Mouse (Mus musculus) layer of hippocampus, adult 11-12 months (tissue): ENCODE measurements around the gene Parp3.

Source experiments
- DNase-seq: peaks from one replicate; pipeline ENCODE4 v3.0.0; 2022; ENCODE audit warnings: low spot score

The Parp3 gene

GRCm38 (mm10) chr9:106476924-106477484 is at the start of gene Parp3:
Parp3 (minus strand) TSS chr9:106476949.
- peak; percentile 100 for DNase-seq

GRCm38 (mm10) chr9:106519909-106520308 is 43.2 kb upstream of the Parp3 start:
- DNase-seq, result no peak

GRCm38 (mm10) chr9:106519433-106519832 is 42.7 kb upstream of the Parp3 start:
- no peak for DNase-seq

- no peak for DNase-seq
Observed at GRCm38 (mm10) chr9:106514273-106514672, 37.5 kb upstream of the Parp3 start, which contains the start of gene Iqcf5. Iqcf5 (plus strand) TSS chr9:106514573.

GRCm38 (mm10) chr9:106513566-106513965 is 36.8 kb upstream of the Parp3 start:
- DNase-seq, result no peak

GRCm38 (mm10) chr9:106512729-106513450 is 36.1 kb upstream of the Parp3 start:
- DNase-seq, result no peak

- DNase-seq, result peak; percentile 28
Observed at GRCm38 (mm10) chr9:106509356-106509755, 32.6 kb upstream of the Parp3 start.

GRCm38 (mm10) chr9:106504246-106504645 is 27.5 kb upstream of the Parp3 start:
- no peak for DNase-seq

- DNase-seq, result no peak
Observed at GRCm38 (mm10) chr9:106501846-106502245, 25.1 kb upstream of the Parp3 start.

- DNase-seq, result no peak
Observed at GRCm38 (mm10) chr9:106499667-106500066, 22.9 kb upstream of the Parp3 start, which contains the start of gene Iqcf1. Iqcf1 (plus strand) TSS chr9:106499967.

GRCm38 (mm10) chr9:106487602-106488001 is 10.9 kb upstream of the Parp3 start:
- peak; percentile 0 for DNase-seq

- peak; percentile 2 for DNase-seq
Observed at GRCm38 (mm10) chr9:106485076-106485475, 8.3 kb upstream of the Parp3 start.

GRCm38 (mm10) chr9:106483606-106484005 is 6.9 kb upstream of the Parp3 start:
- DNase-seq, result peak; percentile 5

GRCm38 (mm10) chr9:106483136-106483535 is 6.4 kb upstream of the Parp3 start:
- DNase-seq, result peak; percentile 2

- peak; percentile 2 for DNase-seq
Observed at GRCm38 (mm10) chr9:106482578-106483115, 5.9 kb upstream of the Parp3 start.

- DNase-seq, result peak; percentile 5
Observed at GRCm38 (mm10) chr9:106481676-106482075, 4.9 kb upstream of the Parp3 start.

GRCm38 (mm10) chr9:106481075-106481474 is 4.3 kb upstream of the Parp3 start:
- peak; percentile 2 for DNase-seq

- no peak for DNase-seq
Observed at GRCm38 (mm10) chr9:106480541-106480940, 3.8 kb upstream of the Parp3 start.

GRCm38 (mm10) chr9:106478101-106478500 is 1.4 kb upstream of the Parp3 start:
- peak; percentile 2 for DNase-seq

GRCm38 (mm10) chr9:106477649-106478048 is 900 bp upstream of the Parp3 start:
- DNase-seq, result no peak

GRCm38 (mm10) chr9:106476002-106476923 is 486 bp downstream of the Parp3 start:
- peak; percentile 34 for DNase-seq

GRCm38 (mm10) chr9:106475663-106476001 is 1.1 kb downstream of the Parp3 start, which contains the start of gene Rrp9:
Rrp9 (plus strand) TSS chr9:106475963.
- peak; percentile 16 for DNase-seq
